Mouse (Mus musculus) forebrain, embryonic 12.5 days (tissue): ENCODE measurements around the gene Bicra. TPM values are rescaled to one million over a fixed set of nuclear protein-coding genes. Genes with fewer than 3 reads are reported as not detected.
A peak's percentile ranks its signal among the peaks of the same experiment; 100 is the strongest.

Experiments
- ATAC-seq: fragments of 200-750 bp; cut with Nextera tagmentation; 2 replicates; pipeline ENCODE4 v1.8.0; 2017; ENCODE audit warnings: moderate TSS enrichment; ENCODE audit not compliant: low FRiP score
- H3K27ac ChIP-seq: fragments of 300-500 bp; sonication (generic); 2 replicates; pipeline ENCODE4 v1.5.1; 2016; ENCODE audit warnings: mild to moderate bottlenecking
- H3K27me3 ChIP-seq: fragments of 300-500 bp; sonication (generic); 2 replicates; pipeline ENCODE4 v1.6.1; 2016; ENCODE audit warnings: mild to moderate bottlenecking
- H3K36me3 ChIP-seq: fragments of 300-500 bp; sonication (generic); replicated peaks from 2 replicates; pipeline ENCODE4 v1.6.1; 2016; ENCODE audit warnings: mild to moderate bottlenecking
- H3K4me1 ChIP-seq: fragments of 300-500 bp; sonication (generic); 2 replicates; pipeline ENCODE4 v1.6.1; 2016
- H3K4me2 ChIP-seq: fragments of 300-500 bp; sonication (generic); 2 replicates; pipeline ENCODE4 v1.6.1; 2016; ENCODE audit warnings: mild to moderate bottlenecking, moderate library complexity
- H3K4me3 ChIP-seq: fragments of 300-500 bp; sonication (generic); replicated peaks from 2 replicates; pipeline ENCODE4 v1.5.1; 2016; ENCODE audit warnings: mild to moderate bottlenecking
- H3K9ac ChIP-seq: fragments of 300-500 bp; sonication (generic); 2 replicates; pipeline ENCODE4 v1.6.1; 2016; ENCODE audit warnings: mild to moderate bottlenecking
- H3K9me3 ChIP-seq: fragments of 300-500 bp; sonication (generic); 2 replicates; pipeline ENCODE4 v1.6.1; 2016
- WGBS: fragments of 180-500 bp; shearing (Covaris S2); methylation state at CpG from one replicate; pipeline ENCODE4 v1.1.7; 2016; 5-methylcytosine and 5-hydroxymethylcytosine counted together
- polyA plus RNA-seq: library from polyadenylated mRNA; unstranded; fragments of >200 nt; fragmentation: Nextera tagmentation; extraction: Ambion mirVana; gene quantifications from 2 replicates; pipeline ENCODE4 v1.2.1, GENCODE M21; 2016

Gene Bicra
- 9.1 and 9.5 TPM in 2 replicates for polyA plus RNA-seq

GRCm38 (mm10) chr7:16047338-16048146, at the start of gene Bicra:
Gene Bicra (minus strand): TSS chr7:16047921.
- Histone ChIP-seq H3K4me3 (peak within 1 kb of the TSS; percentile 90), H3K4me1 (peaks cover 54% of the 10 kb centered on the region), H3K27me3 (no peaks in the 10 kb centered on the region), H3K4me2 (peak within 1 kb of the TSS; percentile 88), H3K9ac (peak within 1 kb of the TSS; percentile 99), H3K9me3 (no peaks in the 10 kb centered on the region), H3K36me3 (no peaks in the 10 kb centered on the region; the same call in 1 of the 2 replicates), H3K27ac (peak within 1 kb of the TSS; percentile 97)
- WGBS, result under 1% methylated on average over 58 of the region's 69 CpGs
- peak; percentile 70 for ATAC-seq

- Histone ChIP-seq H3K4me1 (peaks cover 11% of the 10 kb centered on the region), H3K9me3 (no peaks in the 10 kb centered on the region), H3K27ac (no peak overlapping the region), H3K9ac (no peak overlapping the region), H3K4me3 (no peak overlapping the region), H3K36me3 (no peaks in the 10 kb centered on the region), H3K4me2 (no peak overlapping the region), H3K27me3 (peaks cover 11% of the 10 kb centered on the region)
- ATAC-seq, result no peak
- 71% methylated on average over 3 of the region's 3 CpGs for WGBS
These were observed 46.9 kb upstream of the Bicra start for GRCm38 (mm10) chr7:16094592-16094991.

GRCm38 (mm10) chr7:16087587-16087986, 39.9 kb upstream of the Bicra start:
- Histone ChIP-seq H3K4me3 (no peak overlapping the region), H3K9me3 (no peaks in the 10 kb centered on the region), H3K4me2 (no peak overlapping the region), H3K27ac (no peak overlapping the region), H3K36me3 (no peaks in the 10 kb centered on the region), H3K27me3 (0 out of 2 replicates have a peak, but pooled peaks cover 7% of the 10 kb centered on the region), H3K9ac (no peak overlapping the region), H3K4me1 (no peaks in the 10 kb centered on the region)
- no peak for ATAC-seq
- WGBS, result 84% methylated on average over 2 of the region's 2 CpGs

- Histone ChIP-seq H3K9me3 (no peaks in the 10 kb centered on the region), H3K27ac (no peak overlapping the region), H3K4me1 (no peaks in the 10 kb centered on the region), H3K36me3 (no peaks in the 10 kb centered on the region), H3K4me3 (no peak overlapping the region), H3K9ac (no peak overlapping the region), H3K4me2 (no peak overlapping the region), H3K27me3 (0 out of 2 replicates have a peak, but pooled peaks cover 7% of the 10 kb centered on the region)
- no peak for ATAC-seq
- WGBS, result 57% methylated on average over 4 of the region's 4 CpGs
These were observed 35.6 kb upstream of the Bicra start for GRCm38 (mm10) chr7:16083361-16083760.

- H3K4me2 ChIP-seq, result no peak overlapping the region
- WGBS, result 81% methylated on average over 4 of the region's 4 CpGs
- no peaks in the 10 kb centered on the region for H3K9me3 ChIP-seq
These were observed 32.9 kb upstream of the Bicra start for GRCm38 (mm10) chr7:16080581-16080980.

GRCm38 (mm10) chr7:16079947-16080346, 32.2 kb upstream of the Bicra start:
- Histone ChIP-seq H3K36me3 (no peaks in the 10 kb centered on the region), H3K9ac (no peak overlapping the region), H3K27ac (no peak overlapping the region), H3K4me2 (no peak overlapping the region), H3K4me1 (no peaks in the 10 kb centered on the region), H3K4me3 (no peak overlapping the region), H3K9me3 (no peaks in the 10 kb centered on the region), H3K27me3 (0 out of 2 replicates have a peak, but pooled peaks cover 7% of the 10 kb centered on the region)
- no peak for ATAC-seq
- WGBS, result 71% methylated on average over 1 of the region's 1 CpGs

More at GRCm38 (mm10) chr7:16080581-16080980, 32.9 kb upstream of the Bicra start:
- Histone ChIP-seq H3K4me3 (no peak overlapping the region), H3K36me3 (no peaks in the 10 kb centered on the region), H3K27me3 (0 out of 2 replicates have a peak, but pooled peaks cover 7% of the 10 kb centered on the region), H3K4me1 (no peaks in the 10 kb centered on the region), H3K27ac (no peak overlapping the region), H3K9ac (no peak overlapping the region)
- ATAC-seq, result no peak

- 87% methylated on average over 6 of the region's 6 CpGs for WGBS
- H3K27ac ChIP-seq, result no peak overlapping the region
- no peak overlapping the region for H3K4me2 ChIP-seq
- no peak overlapping the region for H3K4me3 ChIP-seq
- H3K27me3 ChIP-seq, result peaks cover 4% of the 10 kb centered on the region; the same call in 1 of the 2 replicates
- no peaks in the 10 kb centered on the region for H3K9me3 ChIP-seq
- ATAC-seq, result no peak
- H3K4me1 ChIP-seq, result no peaks in the 10 kb centered on the region
- H3K9ac ChIP-seq, result no peak overlapping the region
- no peaks in the 10 kb centered on the region for H3K36me3 ChIP-seq
These were observed 24.2 kb upstream of the Bicra start for GRCm38 (mm10) chr7:16071906-16072305.

GRCm38 (mm10) chr7:16070846-16071245, 23.1 kb upstream of the Bicra start:
- no peak overlapping the region for H3K4me2 ChIP-seq
- H3K9ac ChIP-seq, result no peak overlapping the region
- peaks cover 4% of the 10 kb centered on the region; the same call in 1 of the 2 replicates for H3K27me3 ChIP-seq
- H3K27ac ChIP-seq, result no peak overlapping the region
- H3K4me1 ChIP-seq, result no peaks in the 10 kb centered on the region
- H3K4me3 ChIP-seq, result no peak overlapping the region
- no peaks in the 10 kb centered on the region for H3K9me3 ChIP-seq
- no peak for ATAC-seq
- H3K36me3 ChIP-seq, result no peaks in the 10 kb centered on the region

- Histone ChIP-seq H3K9ac (no peak overlapping the region), H3K4me1 (no peaks in the 10 kb centered on the region)
- ATAC-seq, result no peak
These were observed 15.8 kb upstream of the Bicra start for GRCm38 (mm10) chr7:16063490-16063889.

GRCm38 (mm10) chr7:16062099-16062420, 14.3 kb upstream of the Bicra start:
- no peak overlapping the region for H3K9ac ChIP-seq
- H3K4me1 ChIP-seq, result no peaks in the 10 kb centered on the region
- H3K27ac ChIP-seq, result no peak overlapping the region
- peaks cover 39% of the 10 kb centered on the region for H3K27me3 ChIP-seq
- no peak overlapping the region for H3K4me3 ChIP-seq
- H3K4me2 ChIP-seq, result no peak overlapping the region
- 72% methylated on average over 15 of the region's 15 CpGs for WGBS
- peaks cover 10% of the 10 kb centered on the region for H3K9me3 ChIP-seq
- ATAC-seq, result no peak
- no peaks in the 10 kb centered on the region for H3K36me3 ChIP-seq

More at GRCm38 (mm10) chr7:16063490-16063889, 15.8 kb upstream of the Bicra start:
- Histone ChIP-seq H3K36me3 (no peaks in the 10 kb centered on the region), H3K27ac (no peak overlapping the region), H3K4me3 (no peak overlapping the region), H3K4me2 (no peak overlapping the region), H3K27me3 (peaks cover 36% of the 10 kb centered on the region), H3K9me3 (peaks cover 10% of the 10 kb centered on the region)
- WGBS, result 27% methylated on average over 4 of the region's 4 CpGs

GRCm38 (mm10) chr7:16061219-16062098, 13.7 kb upstream of the Bicra start, which contains the start of gene Zfp541:
Gene Zfp541 (plus strand): TSS chr7:16061814.
- Histone ChIP-seq H3K36me3 (no peaks in the 10 kb centered on the region), H3K27ac (no peak within 1 kb of the TSS), H3K4me1 (no peaks in the 10 kb centered on the region), H3K4me3 (peak within 1 kb of the TSS; percentile 21; the same call in 1 of the 2 replicates), H3K9me3 (peaks cover 10% of the 10 kb centered on the region), H3K4me2 (no peak within 1 kb of the TSS), H3K9ac (no peak within 1 kb of the TSS), H3K27me3 (peaks cover 44% of the 10 kb centered on the region)
- 46% methylated on average over 61 of the region's 80 CpGs for WGBS
- ATAC-seq, result 0 out of 2 replicates have a peak, but pooled peaks have one; percentile 4

GRCm38 (mm10) chr7:16057136-16057534, 9.4 kb upstream of the Bicra start:
- H3K9me3 ChIP-seq, result peaks cover 10% of the 10 kb centered on the region
- peaks cover 37% of the 10 kb centered on the region for H3K27me3 ChIP-seq
- no peak overlapping the region for H3K9ac ChIP-seq
- no peak overlapping the region for H3K4me3 ChIP-seq
- peaks cover 2% of the 10 kb centered on the region for H3K4me1 ChIP-seq
- H3K27ac ChIP-seq, result no peak overlapping the region
- ATAC-seq, result no peak
- H3K36me3 ChIP-seq, result no peaks in the 10 kb centered on the region
- WGBS, result 73% methylated on average over 2 of the region's 2 CpGs
- no peak overlapping the region for H3K4me2 ChIP-seq
